Mouse (Mus musculus): ENCODE measurements around the gene Tvp23b.

GRCm38 (mm10) chr11:62913141-62913540 is 33.9 kb downstream of the Tvp23b start:
- TF ChIP-seq ZNF384 (IDR thresholded peaks at IDR 0.05; ENCODE audit: low read depth, low read length) (no peak), ZC3H11A (IDR thresholded peaks at IDR 0.05; ENCODE audit: borderline replicate concordance, low read depth, low read length) (no peak), CHD2 (IDR thresholded peaks at IDR 0.05; ENCODE audit: low read depth, low read length) (no peak), HCFC1 (IDR thresholded peaks at IDR 0.05; ENCODE audit: borderline replicate concordance, insufficient read depth, low read length) (no peak)

Data from ES-E14 (cell line).